Mouse (Mus musculus) regulatory T cell (primary cell): ENCODE measurements around the gene Cab39.

Source experiments
- in situ Hi-C: fragments of 300-600 bp; cut with MboI, MseI; formaldehyde crosslinking; loops from one replicate; pipeline ENCODE4 v1.15.1; 2025; ENCODE audit warnings: high pct_unique_total_duplicates

Gene Cab39

GRCm38 (mm10) chr1:85793208-85794105 is at the start of gene Cab39:
Gene Cab39 (plus strand): TSS chr1:85793441.
- in situ Hi-C loops = loop anchor here (5.0 kb wide), 1 partner anchor 41 kb away; no protein-coding TSS in a partner anchor

- in situ Hi-C loops = no loop called here
These were observed 48.7 kb upstream of the Cab39 start for GRCm38 (mm10) chr1:85744539-85744938.

GRCm38 (mm10) chr1:85746511-85746910 is 46.7 kb upstream of the Cab39 start:
- in situ Hi-C loops = no loop called here

GRCm38 (mm10) chr1:85749829-85750228 is 43.4 kb upstream of the Cab39 start:
- in situ Hi-C loops = loop anchor here (5.0 to 25.0 kb wide), 3 partner anchors 42 to 638 kb away; partner anchors contain the start of genes A530032D15Rik, Cab39 and Gm10553

- in situ Hi-C loops = loop anchor here (5.0 to 25.0 kb wide), 3 partner anchors 42 to 638 kb away; partner anchors contain the start of genes A530032D15Rik, Cab39 and Gm10553
These were observed 42.6 kb upstream of the Cab39 start for GRCm38 (mm10) chr1:85750650-85751049.

- in situ Hi-C loops = loop anchor here (5.0 to 25.0 kb wide), 3 partner anchors 41 to 639 kb away; partner anchors contain the start of genes A530032D15Rik, Cab39 and Gm10553
These were observed 41.7 kb upstream of the Cab39 start for GRCm38 (mm10) chr1:85751494-85751893.

GRCm38 (mm10) chr1:85751932-85752680 is 41.1 kb upstream of the Cab39 start:
- in situ Hi-C loops = loop anchor here (5.0 to 25.0 kb wide), 3 partner anchors 40 to 640 kb away; partner anchors contain the start of genes A530032D15Rik, Cab39 and Gm10553

- in situ Hi-C loops = loop anchor here (25.0 kb wide), 1 partner anchor 645 kb away; the partner anchor contains the start of genes A530032D15Rik and Gm10553
These were observed 35.6 kb upstream of the Cab39 start for GRCm38 (mm10) chr1:85757531-85758230.

- in situ Hi-C loops = loop anchor here (25.0 kb wide), 1 partner anchor 646 kb away; the partner anchor contains the start of genes A530032D15Rik and Gm10553
These were observed 34.8 kb upstream of the Cab39 start for GRCm38 (mm10) chr1:85758231-85758968.

- in situ Hi-C loops = loop anchor here (25.0 kb wide), 1 partner anchor 647 kb away; the partner anchor contains the start of genes A530032D15Rik and Gm10553
These were observed 34.3 kb upstream of the Cab39 start for GRCm38 (mm10) chr1:85758969-85759293.

GRCm38 (mm10) chr1:85761665-85762064 is 31.6 kb upstream of the Cab39 start:
- in situ Hi-C loops = loop anchor here (25.0 kb wide), 1 partner anchor 649 kb away; the partner anchor contains the start of genes A530032D15Rik and Gm10553

- in situ Hi-C loops = loop anchor here (25.0 kb wide), 1 partner anchor 651 kb away; the partner anchor contains the start of genes A530032D15Rik and Gm10553
These were observed 29.9 kb upstream of the Cab39 start for GRCm38 (mm10) chr1:85763386-85763785.

- in situ Hi-C loops = loop anchor here (25.0 kb wide), 1 partner anchor 652 kb away; the partner anchor contains the start of genes A530032D15Rik and Gm10553
These were observed 28.9 kb upstream of the Cab39 start for GRCm38 (mm10) chr1:85764291-85764690.

GRCm38 (mm10) chr1:85766120-85766519 is 27.1 kb upstream of the Cab39 start:
- in situ Hi-C loops = loop anchor here (25.0 kb wide), 1 partner anchor 654 kb away; the partner anchor contains the start of genes A530032D15Rik and Gm10553

- in situ Hi-C loops = loop anchor here (25.0 kb wide), 1 partner anchor 655 kb away; the partner anchor contains the start of genes A530032D15Rik and Gm10553
These were observed 25.5 kb upstream of the Cab39 start for GRCm38 (mm10) chr1:85767754-85768153.

- in situ Hi-C loops = loop anchor here (25.0 kb wide), 1 partner anchor 660 kb away; the partner anchor contains the start of genes A530032D15Rik and Gm10553
These were observed 21.3 kb upstream of the Cab39 start for GRCm38 (mm10) chr1:85771976-85772375.

GRCm38 (mm10) chr1:85775136-85775535 is 18.1 kb upstream of the Cab39 start:
- in situ Hi-C loops = no loop called here

GRCm38 (mm10) chr1:85776154-85776553 is 17.1 kb upstream of the Cab39 start:
- in situ Hi-C loops = no loop called here

- in situ Hi-C loops = no loop called here
These were observed 14.8 kb upstream of the Cab39 start, which contains the start of gene A630001G21Rik for GRCm38 (mm10) chr1:85778436-85778835. Gene A630001G21Rik (minus strand): TSS chr1:85778643.

GRCm38 (mm10) chr1:85779012-85779411 is 14.2 kb upstream of the Cab39 start:
- in situ Hi-C loops = no loop called here
